Mouse (Mus musculus) hindbrain, embryonic 14.5 days (tissue): ENCODE measurements around the gene Tmem210. TPM values are rescaled to one million over a fixed set of nuclear protein-coding genes. Genes with fewer than 3 reads are reported as not detected.
A peak's percentile ranks its signal among the peaks of the same experiment; 100 is the strongest.

Experiments
- ATAC-seq: fragments of 200-750 bp; cut with Nextera tagmentation; 2 replicates; pipeline ENCODE4 v1.8.0; 2017; ENCODE audit warnings: moderate number of reproducible peaks, mild to moderate bottlenecking, moderate TSS enrichment, moderate library complexity; ENCODE audit not compliant: low FRiP score
- DNase-seq: peaks from one replicate; pipeline ENCODE4 v3.0.0-alpha.2; 2015; ENCODE audit warnings: low spot score
- H3K27ac ChIP-seq: fragments of 300-500 bp; sonication (generic); 2 replicates; pipeline ENCODE4 v1.5.1; 2014; ENCODE audit warnings: mild to moderate bottlenecking, moderate library complexity
- H3K27me3 ChIP-seq: fragments of 300-500 bp; sonication (generic); 2 replicates; pipeline ENCODE4 v1.6.1; 2014; ENCODE audit warnings: mild to moderate bottlenecking, low read length, mixed read lengths; ENCODE audit not compliant: control insufficient read depth, insufficient read depth
- H3K36me3 ChIP-seq: fragments of 300-500 bp; sonication (generic); replicated peaks from 2 replicates; pipeline ENCODE4 v1.6.1; 2014; ENCODE audit not compliant: control insufficient read depth, insufficient read depth
- H3K4me1 ChIP-seq: fragments of 300-500 bp; sonication (generic); replicated peaks from 2 replicates; pipeline ENCODE4 v1.6.1; 2014; ENCODE audit warnings: antibody characterized with exemption, low read length, mixed read lengths; ENCODE audit not compliant: control insufficient read depth, insufficient read depth
- H3K4me2 ChIP-seq: fragments of 300-500 bp; sonication (generic); replicated peaks from 2 replicates; pipeline ENCODE4 v1.6.1; 2014; ENCODE audit warnings: mild to moderate bottlenecking, moderate library complexity
- H3K4me3 ChIP-seq: fragments of 300-500 bp; sonication (generic); replicated peaks from 2 replicates; pipeline ENCODE4 v1.5.1; 2014; ENCODE audit warnings: mild to moderate bottlenecking, low read length
- H3K9ac ChIP-seq: fragments of 300-500 bp; sonication (generic); 2 replicates; pipeline ENCODE4 v1.6.1; 2014
- H3K9me3 ChIP-seq: fragments of 300-500 bp; sonication (generic); 2 replicates; pipeline ENCODE4 v1.6.1; 2016; ENCODE audit warnings: low read length; ENCODE audit not compliant: control insufficient read depth
- WGBS: fragments of 180-500 bp; shearing (Covaris S2); extraction: QIAGEN DNeasy Blood & Tissue Kit; methylation state at CpG from one replicate; pipeline ENCODE4 v1.1.7; 2014; 5-methylcytosine and 5-hydroxymethylcytosine counted together
- polyA plus RNA-seq: library from polyadenylated mRNA; unstranded; fragments of >200 nt; fragmentation: Nextera tagmentation; extraction: Ambion mirVana; gene quantifications from 2 replicates; pipeline ENCODE4 v1.2.1, GENCODE M21; 2014

Tmem210 gene
- polyA plus RNA-seq, 1 experiment from 2014 or later: not detected

- peak; percentile 95 for ATAC-seq
- peak within 1 kb of the TSS; percentile 95 for H3K9ac ChIP-seq
- H3K9me3 ChIP-seq: no peaks in the 10 kb centered on the region
- H3K4me1 ChIP-seq: peaks cover 26% of the 10 kb centered on the region
- peaks cover 69% of the 10 kb centered on the region for H3K36me3 ChIP-seq
- peak within 1 kb of the TSS; percentile 84 for H3K4me3 ChIP-seq
- peak within 1 kb of the TSS; percentile 86 for H3K27ac ChIP-seq
- peak within 1 kb of the TSS; percentile 99 for H3K4me2 ChIP-seq
- no peaks in the 10 kb centered on the region for H3K27me3 ChIP-seq
- WGBS: 0% methylated on average over 50 of the region's 55 CpGs
- DNase-seq: peak; percentile 99
Observed at GRCm38 (mm10) chr2:25271827-25272511, 16.0 kb upstream of the Tmem210 start, which contains the start of the genes Ssna1 and Anapc2. TSS of gene Ssna1 (minus strand) at chr2:25272438. TSS of gene Anapc2 (plus strand) at chr2:25272478.

GRCm38 (mm10) chr2:25272515-25272914, 15.4 kb upstream of the Tmem210 start:
- Histone ChIP-seq H3K4me1 (peaks cover 21% of the 10 kb centered on the region), H3K9ac (peak overlapping the region; percentile 95), H3K9me3 (no peaks in the 10 kb centered on the region), H3K27me3 (no peaks in the 10 kb centered on the region), H3K4me2 (peak overlapping the region; percentile 98), H3K36me3 (peaks cover 75% of the 10 kb centered on the region), H3K27ac (peak overlapping the region; percentile 52; the same call in 1 of the 2 replicates), H3K4me3 (peak overlapping the region; percentile 84)
- peak; percentile 73 for ATAC-seq
- DNase-seq: no peak
- under 1% methylated on average over 29 of the region's 29 CpGs for WGBS

DNA sequence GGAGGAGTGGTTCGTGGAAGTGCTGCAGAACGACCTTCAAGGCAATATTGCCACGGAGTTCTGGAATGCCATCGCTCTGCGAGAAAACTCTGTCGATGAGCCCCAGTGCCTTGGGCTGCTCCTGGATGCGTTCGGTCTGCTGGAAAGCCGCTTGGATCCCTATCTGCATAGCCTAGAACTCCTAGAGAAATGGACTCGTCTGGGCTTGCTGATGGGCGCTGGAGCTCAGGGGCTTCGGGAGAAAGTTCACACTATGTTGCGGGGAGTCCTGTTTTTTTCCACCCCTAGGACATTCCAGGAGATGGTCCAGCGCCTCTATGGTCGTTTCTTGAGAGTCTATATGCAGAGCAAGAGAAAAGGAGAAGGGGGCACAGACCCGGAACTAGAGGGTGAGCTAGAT, 14.9 kb upstream of the Tmem210 start:
- Histone ChIP-seq H3K36me3 (peaks cover 76% of the 10 kb centered on the region), H3K9ac (peak overlapping the region; percentile 95), H3K9me3 (no peaks in the 10 kb centered on the region), H3K27ac (peak overlapping the region; percentile 52; the same call in 1 of the 2 replicates), H3K4me2 (peak overlapping the region; percentile 98), H3K27me3 (no peaks in the 10 kb centered on the region), H3K4me1 (peaks cover 19% of the 10 kb centered on the region), H3K4me3 (peak overlapping the region; percentile 84)
- 42% methylated on average over 16 of the region's 16 CpGs for WGBS
- ATAC-seq (no peak), DNase-seq (no peak)

GRCm38 (mm10) chr2:25278928-25279882, 8.7 kb upstream of the Tmem210 start:
- Histone ChIP-seq H3K27ac (no peak overlapping the region), H3K9ac (no peak overlapping the region), H3K36me3 (peaks cover 99% of the 10 kb centered on the region), H3K4me1 (no peaks in the 10 kb centered on the region), H3K4me3 (no peak overlapping the region), H3K4me2 (no peak overlapping the region), H3K27me3 (no peaks in the 10 kb centered on the region), H3K9me3 (no peaks in the 10 kb centered on the region)
- ATAC-seq (0 out of 2 replicates have a peak, but pooled peaks have one; percentile 36), DNase-seq (peak; percentile 77)
- 61% methylated on average over 13 of the region's 13 CpGs for WGBS

GRCm38 (mm10) chr2:25285551-25285950, 2.4 kb upstream of the Tmem210 start:
- Histone ChIP-seq H3K4me3 (no peak overlapping the region), H3K4me1 (peaks cover 14% of the 10 kb centered on the region), H3K9me3 (no peaks in the 10 kb centered on the region), H3K4me2 (no peak overlapping the region), H3K9ac (no peak overlapping the region), H3K36me3 (peaks cover 60% of the 10 kb centered on the region), H3K27me3 (peaks cover 28% of the 10 kb centered on the region), H3K27ac (no peak overlapping the region)
- no peak for ATAC-seq
- DNase-seq: no peak
- 92% methylated on average over 2 of the region's 2 CpGs for WGBS

- DNase-seq: no peak
Observed at GRCm38 (mm10) chr2:25286314-25286713, 1.6 kb upstream of the Tmem210 start.

DNA sequence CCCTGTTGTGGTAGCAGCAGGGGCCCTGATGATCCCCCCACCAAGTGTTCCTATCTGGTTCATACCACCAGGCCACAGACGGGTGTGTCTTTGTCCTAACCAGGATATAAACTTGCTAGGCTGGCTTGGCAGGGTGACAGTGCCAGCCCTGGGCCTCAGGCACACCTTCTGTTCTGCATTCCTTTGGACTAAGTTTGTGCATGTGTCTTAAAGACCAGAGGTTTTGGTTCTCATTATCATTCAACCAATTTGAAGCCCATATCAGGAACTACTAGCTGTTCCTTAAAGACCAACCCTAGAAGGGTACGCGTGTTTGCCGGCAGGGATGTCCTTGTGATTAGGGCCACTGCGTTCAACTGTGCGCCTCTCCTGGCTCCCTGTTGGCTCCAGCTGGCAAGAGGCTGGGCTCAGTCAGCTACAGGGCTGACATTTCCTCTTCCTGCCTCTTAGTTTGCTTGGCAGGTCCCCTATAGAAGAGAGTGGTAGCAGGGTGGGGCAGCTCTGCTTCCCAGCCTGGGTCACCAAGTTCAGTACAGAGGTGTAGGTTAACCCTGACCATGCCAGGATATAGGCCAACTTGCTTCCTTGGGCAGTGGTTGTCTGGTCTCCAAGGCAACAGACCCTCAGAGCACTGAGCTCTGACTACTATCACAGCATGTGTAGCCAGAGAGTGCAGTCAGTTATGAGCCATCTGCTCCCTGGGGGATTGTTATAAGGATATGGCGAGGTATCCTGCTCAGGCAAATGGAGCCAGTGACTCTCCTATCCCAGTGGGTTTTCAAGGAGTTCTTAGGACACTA, 908 bp upstream of the Tmem210 start:
- H3K27me3 ChIP-seq: peaks cover 42% of the 10 kb centered on the region
- H3K9ac ChIP-seq: no peak overlapping the region
- 65% methylated on average over 7 of the region's 7 CpGs for WGBS
- H3K4me3 ChIP-seq: no peak overlapping the region
- ATAC-seq (no peak), DNase-seq (no peak)
- no peaks in the 10 kb centered on the region for H3K9me3 ChIP-seq
- peaks cover 21% of the 10 kb centered on the region for H3K4me1 ChIP-seq
- H3K27ac ChIP-seq: no peak overlapping the region
- peaks cover 47% of the 10 kb centered on the region for H3K36me3 ChIP-seq
- H3K4me2 ChIP-seq: no peak overlapping the region

More at GRCm38 (mm10) chr2:25286314-25286713, 1.6 kb upstream of the Tmem210 start:
- no peak overlapping the region for H3K9ac ChIP-seq
- H3K27ac ChIP-seq: no peak overlapping the region
- H3K4me1 ChIP-seq: peaks cover 21% of the 10 kb centered on the region
- H3K9me3 ChIP-seq: no peaks in the 10 kb centered on the region
- H3K36me3 ChIP-seq: peaks cover 53% of the 10 kb centered on the region
- H3K4me3 ChIP-seq: no peak overlapping the region
- H3K4me2 ChIP-seq: no peak overlapping the region
- no peak for ATAC-seq
- WGBS: 83% methylated on average over 1 of the region's 1 CpGs
- peaks cover 35% of the 10 kb centered on the region for H3K27me3 ChIP-seq

- H3K4me3 ChIP-seq: no peak overlapping the region
- DNase-seq: no peak
- H3K4me2 ChIP-seq: no peak overlapping the region
- peaks cover 32% of the 10 kb centered on the region for H3K36me3 ChIP-seq
- H3K9ac ChIP-seq: no peak overlapping the region
- H3K27me3 ChIP-seq: peaks cover 61% of the 10 kb centered on the region
- no peak overlapping the region for H3K27ac ChIP-seq
- peaks cover 21% of the 10 kb centered on the region for H3K4me1 ChIP-seq
- 78% methylated on average over 7 of the region's 7 CpGs for WGBS
- ATAC-seq: no peak
- no peaks in the 10 kb centered on the region for H3K9me3 ChIP-seq
Observed at GRCm38 (mm10) chr2:25288734-25289345, 895 bp downstream of the Tmem210 start.
